ENCODE assay signal across 10 mouse cellular contexts in genomic region chr4:129993944-129994695, GRCm38 (mm10). TPM values are rescaled to one million over a fixed set of nuclear protein-coding genes. Genes with fewer than 3 reads are reported as not detected.
DNase-seq lines count a peak whose midpoint lies in the region; ATAC-seq and TF ChIP-seq lines count a peak whose summit lies in the region.
"Had no signal": no experiment of that assay in that cellular context is flagged by ENCODE, and none has a peak within 500 bp of the region (broad histone marks: within the 10 kb centered on the region; RNA-seq: fewer than 3 reads in every experiment).

No protein-coding gene starts in this region.

- H3K27me3 ChIP-seq in midbrain, postnatal 0 days (ENCODE audit: insufficient read depth, low read length) = no peaks in the 10 kb centered on the region

- no peak overlapping the region for H3K4me2 ChIP-seq in midbrain, postnatal 0 days (ENCODE audit: low read depth, low read length, poor library complexity, severe bottlenecking)

- TF ChIP-seq CTCF in midbrain, postnatal 0 days (IDR thresholded peaks at IDR 0.05) = no peak

- H3K27ac ChIP-seq in midbrain, postnatal 0 days (ENCODE audit: low read depth, low read length) = peak overlapping the region; percentile 51; the same call in 1 of the 2 replicates

- no peaks in the 10 kb centered on the region for H3K9me3 ChIP-seq in midbrain, postnatal 0 days (ENCODE audit: low read length)

- ATAC-seq in midbrain, postnatal 0 days (ENCODE audit: low FRiP score) = peak; percentile 51; the same call in 1 of the 2 replicates
- no peak for ATAC-seq in megakaryocyte, adult 5-6 weeks (ENCODE audit: poor library complexity, severe bottlenecking)

- H3K36me3 ChIP-seq in midbrain, postnatal 0 days (ENCODE audit: insufficient read depth, low read length) = peaks cover 27% of the 10 kb centered on the region

- peaks cover 12% of the 10 kb centered on the region; the same call in 1 of the 2 replicates for H3K4me1 ChIP-seq in midbrain, postnatal 0 days (ENCODE audit: insufficient read depth, low read length)

- peak; percentile 65 to 80 for DNase-seq in layer of hippocampus, postnatal 10 days (ENCODE audit: low spot score in 2 of 2)
- no peak for DNase-seq in layer of hippocampus, adult 8-10 months (ENCODE audit: low spot score in 2 of 2)
- peak; percentile 36 for DNase-seq in adipocyte (ENCODE audit: low spot score)
- DNase-seq in adrenal gland, postnatal 25 days = peak; percentile 75
- DNase-seq in midbrain, postnatal 0 days (ENCODE audit: low spot score) = peak; percentile 80
- DNase-seq in urinary bladder, adult 2 months (ENCODE audit: low spot score) = no peak
- DNase-seq: heart, postnatal 36 days; lung, postnatal 36 days; thymus, postnatal 36 days had no signal

- no peak overlapping the region for H3K9ac ChIP-seq in midbrain, postnatal 0 days (replicated peaks; ENCODE audit: low read length, poor library complexity, severe bottlenecking)

- no peak overlapping the region for H3K4me3 ChIP-seq in midbrain, postnatal 0 days (ENCODE audit: low read depth, low read length)

- 63% methylated on average over 16 of the region's 16 CpGs for WGBS in midbrain, postnatal 0 days

RNA-seq across cellular contexts. Expression of gene Adgrb2, which starts 9.4 kb away (rescaled TPM):
- 100 to 1,000 TPM; 390 to 419 TPM for total RNA-seq in layer of hippocampus, postnatal 10 days (2021)
- total RNA-seq in layer of hippocampus, adult 8-10 months (2022) = 100 to 1,000 TPM; 433 to 519 (median 493) TPM
- total RNA-seq in adrenal gland, postnatal 25 days (2021) = 22.7 and 29.8 TPM in 2 replicates
- total RNA-seq in midbrain, postnatal 0 days (2014; rRNA removed) = 293 and 312 TPM in 2 replicates
- polyA plus RNA-seq in midbrain, postnatal 0 days (2015; fragmentation: Nextera tagmentation; extraction: Ambion mirVana) = 17.4 and 17.9 TPM in 2 replicates
- not detected in 2 replicates for total RNA-seq in megakaryocyte, adult 5-6 weeks (2015)
- total RNA-seq in megakaryocyte, adult 5-6 weeks (2017) = 0.04 and 1.9 TPM in 2 replicates
- 4.0 and 5.4 TPM in 2 replicates for polyA plus RNA-seq in urinary bladder, adult 2 months (2012; rRNA removed)

RNA-seq across cellular contexts. Expression of gene Col16a1, which starts 53.5 kb away (rescaled TPM):
- total RNA-seq in layer of hippocampus, postnatal 10 days (2021) = 10 to 100 TPM; 17.9 to 26.0 TPM
- 10 to 100 TPM; 15.2 to 28.1 (median 21.2) TPM for total RNA-seq in layer of hippocampus, adult 8-10 months (2022)
- 14.1 and 14.8 TPM in 2 replicates for total RNA-seq in adrenal gland, postnatal 25 days (2021)
- total RNA-seq in midbrain, postnatal 0 days (2014; rRNA removed) = 31.1 and 43.9 TPM in 2 replicates
- polyA plus RNA-seq in midbrain, postnatal 0 days (2015; fragmentation: Nextera tagmentation; extraction: Ambion mirVana) = 12.5 and 13.8 TPM in 2 replicates
- not detected in 2 replicates for total RNA-seq in megakaryocyte, adult 5-6 weeks (2015)
- total RNA-seq in megakaryocyte, adult 5-6 weeks (2017) = not detected in 2 replicates
- 97.7 and 118 TPM in 2 replicates for polyA plus RNA-seq in urinary bladder, adult 2 months (2012; rRNA removed)

Comparison
In these comparisons a context has a peak if more than half of its experiments do, and no peak if none do; other contexts are left out.
1. DNase-seq: peak in layer of hippocampus, postnatal 10 days (2 of 2), adipocyte (single experiment), adrenal gland, postnatal 25 days (single experiment) and midbrain, postnatal 0 days (single experiment); none in layer of hippocampus, adult 8-10 months (0 of 2) and urinary bladder, adult 2 months (single experiment).
2. RNA of gene Col16a1, which starts 53.5 kb away (total RNA-seq): 31.1 to 43.9 TPM in midbrain, postnatal 0 days, 15.2 to 28.1 TPM in layer of hippocampus, adult 8-10 months, 17.9 to 26.0 TPM in layer of hippocampus, postnatal 10 days and 14.1 to 14.8 TPM in adrenal gland, postnatal 25 days; not detected in megakaryocyte, adult 5-6 weeks; every median in the first group is over 10 times any median in the second.